Mouse (Mus musculus): ENCODE results near the gene Mark3.

GRCm38 (mm10) chr12:111659331-111659730, 85.0 kb downstream of the Mark3 start:
- no peak for TF ChIP-seq CTCF (conservative IDR thresholded peaks at IDR 0.05; ENCODE audit: low read length)
- no peak for TF ChIP-seq POU5F1 (IDR thresholded peaks at IDR 0.05; ENCODE audit: borderline replicate concordance, low read length)

All from E14TG2a.4 (cell line).